13 mouse cellular contexts compared by ENCODE assay signal in genomic region chr4:151454065-151454464, GRCm38 (mm10).
"Had no signal": no experiment of that assay in that cellular context is flagged by ENCODE, and none has a peak within 500 bp of the region (broad histone marks: within the 10 kb centered on the region; RNA-seq: fewer than 3 reads in every experiment).

No protein-coding gene starts in this region.

- H3K4me3 ChIP-seq: kidney, embryonic 15.5 days; limb, embryonic 15.5 days; liver, embryonic 12.5 days; midbrain, embryonic 10.5 days had no signal

- DNase-seq: kidney, postnatal 14 days; lung, embryonic 14.5 days; lung, postnatal 10 days; lung, postnatal 4 days; retina, postnatal 1 day; right cerebral cortex, postnatal 4 days; spleen, adult 18-20 months; thymus, adult 18-20 months; thymus, postnatal 14 days had no signal

- H3K4me2 ChIP-seq: kidney, embryonic 15.5 days; limb, embryonic 15.5 days; liver, embryonic 12.5 days; lung, embryonic 14.5 days had no signal

- H3K27ac ChIP-seq: kidney, embryonic 15.5 days; limb, embryonic 15.5 days; liver, embryonic 12.5 days; midbrain, embryonic 10.5 days had no signal

- H3K9ac ChIP-seq: kidney, embryonic 15.5 days; limb, embryonic 15.5 days; liver, embryonic 12.5 days; lung, embryonic 14.5 days had no signal

- H3K36me3 ChIP-seq: kidney, embryonic 15.5 days; limb, embryonic 15.5 days; liver, embryonic 12.5 days; midbrain, embryonic 10.5 days had no signal

- H3K4me1 ChIP-seq: limb, embryonic 15.5 days; liver, embryonic 12.5 days had no signal

- H3K27me3 ChIP-seq: liver, embryonic 12.5 days had no signal

- H3K9me3 ChIP-seq: kidney, embryonic 15.5 days; limb, embryonic 15.5 days; liver, embryonic 12.5 days; midbrain, embryonic 10.5 days had no signal

- ATAC-seq: liver, embryonic 12.5 days had no signal
